Mouse (Mus musculus) heart, postnatal 0 days (tissue): ENCODE results near the gene Poc5.

Experiments
- CTCF ChIP-seq: IDR thresholded peaks from 2 replicates; pipeline ENCODE4 v1.5.1; 2016; ENCODE audit warnings: antibody characterized with exemption, control low read depth, low read depth
- EP300 ChIP-seq: IDR thresholded peaks from 2 replicates; pipeline ENCODE4 v1.6.1; 2016; ENCODE audit warnings: antibody characterized with exemption, low read depth

DNA sequence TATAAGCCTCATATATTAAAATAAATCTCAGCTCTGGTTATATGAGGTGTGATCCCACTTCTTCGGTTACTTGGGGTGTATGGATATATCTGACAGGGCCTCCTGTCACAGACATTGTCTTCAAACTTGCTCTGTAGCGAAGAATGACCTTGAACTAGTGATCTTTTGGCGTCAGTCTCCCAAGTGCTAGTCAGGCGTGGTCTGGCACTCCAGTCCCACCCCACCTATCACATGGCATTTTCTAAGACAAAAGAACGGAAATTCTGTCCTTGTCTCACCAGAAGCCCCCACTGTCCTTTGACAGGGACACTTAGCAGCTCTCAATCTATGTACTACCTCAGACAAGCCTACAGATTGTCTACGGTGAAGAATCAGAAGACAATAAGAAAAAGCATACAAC, 43.3 kb upstream of the Poc5 start:
- TF ChIP-seq EP300 (no peak), CTCF (no peak)
